Mouse (Mus musculus) megakaryocyte progenitor cell, adult 5-6 weeks (primary cell): Measurements from ENCODE around the gene Vps16. TPM values are rescaled to one million over a fixed set of nuclear protein-coding genes. Genes with fewer than 3 reads are reported as not detected.

Experiments used
- ATAC-seq: replicated peaks from 2 replicates; pipeline ENCODE4 v1.8.0; 2016; ENCODE audit warnings: mild to moderate bottlenecking, moderate TSS enrichment, inconsistent platforms; ENCODE audit not compliant: poor library complexity
- total RNA-seq, 2 experiments: library from RNA; stranded (forward) in 1 of 2; stranded (reverse) in 1 of 2; fragments of 157-497, 149-512 nt in 1 of 2; fragments of 200-1000 nt in 1 of 2; gene quantifications; 2 replicates each; pipeline versions ENCODE4 v1.2.3 to v1.2.4; 2015 to 2017

The Vps16 gene
- total RNA-seq, 2 experiments from 2014 or later: 115 to 152 TPM

GRCm38 (mm10) chr2:130421781-130422620 lies 2.1 kb upstream of the Vps16 start:
- no peak for ATAC-seq

DNA sequence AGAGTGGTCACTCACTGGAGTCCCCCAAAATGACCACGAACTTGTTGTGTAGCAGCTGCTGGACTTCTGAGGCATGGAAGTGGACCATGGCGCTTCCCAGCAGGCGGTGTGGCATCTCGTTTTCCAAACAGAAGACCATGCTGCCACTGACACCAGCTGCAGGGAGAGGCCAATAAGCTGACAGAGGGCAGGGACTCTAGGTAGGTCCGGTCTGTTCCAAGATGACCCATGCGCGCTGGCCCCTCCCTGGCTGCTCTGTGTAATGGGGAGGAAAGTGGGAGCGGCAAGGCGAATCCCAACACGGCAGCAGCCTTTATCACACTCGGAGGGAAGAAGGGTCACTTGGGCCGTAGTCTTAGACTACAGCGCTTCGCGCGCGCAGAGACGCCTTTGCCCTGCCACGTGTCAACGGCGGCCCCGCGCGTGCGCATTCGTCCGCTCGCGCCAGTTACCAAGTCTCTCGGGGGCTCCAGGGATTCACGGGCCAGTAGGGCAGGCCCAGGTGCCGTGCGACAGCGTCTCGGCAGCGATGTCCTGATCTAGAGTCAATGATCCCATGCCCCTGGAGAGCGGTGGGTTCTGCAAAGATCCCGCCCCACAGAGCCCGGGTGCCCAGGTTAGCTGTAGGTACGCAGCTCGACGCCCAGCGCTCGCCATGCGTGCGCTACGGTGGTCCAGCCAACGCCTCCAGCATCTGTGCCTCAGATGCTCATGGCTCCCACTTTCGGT lies 578 bp upstream of the Vps16 start:
- ATAC-seq: peak; percentile 57

DNA sequence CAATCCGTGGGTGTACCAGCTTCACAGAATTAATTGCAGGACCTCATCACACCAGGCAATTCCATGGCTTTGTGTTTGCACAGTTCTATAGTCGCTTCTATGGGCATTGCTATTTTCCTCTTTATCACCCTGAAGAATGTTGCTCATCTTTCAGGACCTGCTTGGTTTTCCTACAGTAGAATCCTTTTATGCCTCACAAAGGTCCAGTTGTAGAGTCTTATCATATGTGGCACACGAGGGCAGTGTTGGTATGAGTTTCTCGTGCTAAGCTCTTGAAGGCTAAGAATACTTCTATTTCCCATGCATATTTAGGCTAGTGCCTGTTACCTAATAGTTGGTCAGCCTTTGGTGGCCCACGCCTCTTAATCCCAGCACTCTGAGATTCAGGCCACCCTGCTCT lies 973 bp downstream of the Vps16 start:
- ATAC-seq: 0 out of 2 replicates have a peak, but pooled peaks have one; percentile 12

- no peak for ATAC-seq
Measured at GRCm38 (mm10) chr2:130429851-130430250, 5.7 kb downstream of the Vps16 start.

- ATAC-seq: no peak
Measured at GRCm38 (mm10) chr2:130430484-130430883, 6.3 kb downstream of the Vps16 start.

- no peak for ATAC-seq
Measured at GRCm38 (mm10) chr2:130432157-130432556, 8.0 kb downstream of the Vps16 start.

DNA sequence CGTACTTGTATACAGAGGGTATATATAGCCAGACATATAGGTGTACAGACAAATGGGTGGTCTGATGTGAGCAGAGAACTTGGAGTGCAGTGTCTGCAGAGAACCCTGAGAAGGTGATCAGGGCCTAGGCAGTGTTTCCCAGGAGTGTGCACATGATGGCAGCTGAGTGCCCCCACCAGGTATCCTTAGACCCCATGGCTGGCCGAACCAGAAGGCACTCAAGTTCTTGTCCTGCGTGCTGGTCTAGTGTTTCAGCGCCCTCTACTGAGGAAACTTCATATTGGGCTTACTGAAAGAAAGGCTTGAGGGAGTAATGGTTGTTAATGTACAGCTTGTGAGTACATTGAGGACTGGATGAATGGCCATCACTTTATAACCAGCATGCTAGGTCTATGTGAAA lies 9.0 kb downstream of the Vps16 start:
- ATAC-seq: peak; percentile 83

DNA sequence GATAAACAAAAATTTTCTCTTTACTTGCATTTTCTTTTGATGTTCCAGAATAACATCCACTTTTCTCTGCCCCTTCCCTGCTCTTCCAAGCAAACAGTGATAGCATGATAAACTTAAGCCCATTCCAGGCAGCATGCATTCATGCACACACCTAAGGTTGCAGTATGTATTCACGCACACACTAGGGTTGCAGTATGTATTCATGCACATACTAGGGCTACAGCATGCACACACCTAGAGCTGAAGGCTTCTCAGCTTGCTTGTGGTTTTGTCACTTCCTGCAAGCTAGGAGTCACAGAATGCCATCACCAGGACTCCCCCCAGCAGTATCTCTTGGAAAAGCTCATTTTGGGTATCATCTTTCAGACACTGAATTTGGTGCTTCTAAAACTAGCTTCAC lies 12.6 kb downstream of the Vps16 start:
- no peak for ATAC-seq

DNA sequence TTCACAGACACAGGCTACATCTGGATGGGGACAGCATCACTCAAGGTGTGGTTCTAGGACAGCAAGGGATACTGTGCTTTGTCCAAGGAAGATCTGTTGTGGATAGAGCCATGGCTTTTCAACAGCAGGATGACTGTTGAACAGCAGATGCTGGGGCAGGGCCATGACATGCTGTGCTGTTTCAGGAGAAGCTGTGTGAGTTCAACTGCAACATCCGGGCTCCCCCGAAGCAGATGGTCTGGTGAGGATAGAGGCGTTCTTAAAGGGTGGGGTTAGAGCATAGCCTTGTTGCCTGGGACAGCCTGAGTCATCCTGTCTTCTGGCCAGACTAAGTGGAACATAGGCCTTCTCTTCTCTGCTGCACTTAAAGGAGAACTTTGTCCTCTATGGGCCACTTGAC lies 14.7 kb downstream of the Vps16 start:
- ATAC-seq: no peak

DNA sequence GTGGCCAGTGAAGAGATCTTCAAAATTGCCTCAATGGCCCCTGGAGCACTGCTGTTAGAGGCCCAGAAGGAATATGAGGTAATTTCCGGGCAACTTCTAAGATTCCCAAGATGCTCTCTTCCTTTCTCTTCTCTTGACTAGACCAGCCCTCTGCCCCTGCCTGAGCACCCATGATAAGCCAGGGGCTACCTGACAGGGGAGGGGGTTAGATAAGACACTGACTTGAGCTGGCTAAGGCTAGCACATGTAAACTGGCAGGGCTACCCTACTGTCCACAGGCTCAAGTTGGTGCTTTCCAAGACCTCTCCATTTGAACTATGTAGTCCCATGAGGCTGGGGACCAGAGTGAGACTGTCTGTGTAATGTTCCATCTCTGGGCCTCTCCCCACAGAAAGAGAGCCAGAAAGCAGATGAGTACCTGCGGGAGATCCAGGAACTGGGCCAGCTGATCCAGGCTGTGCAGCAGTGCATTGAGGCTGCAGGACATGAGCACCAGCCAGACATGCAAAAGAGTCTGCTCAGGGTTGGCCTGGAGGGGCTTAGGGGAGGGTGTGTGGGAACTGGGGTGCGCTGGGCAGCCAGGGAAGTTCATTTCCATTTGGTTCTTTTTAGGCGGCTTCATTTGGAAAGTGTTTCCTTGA lies 15.8 kb downstream of the Vps16 start:
- ATAC-seq: no peak

DNA sequence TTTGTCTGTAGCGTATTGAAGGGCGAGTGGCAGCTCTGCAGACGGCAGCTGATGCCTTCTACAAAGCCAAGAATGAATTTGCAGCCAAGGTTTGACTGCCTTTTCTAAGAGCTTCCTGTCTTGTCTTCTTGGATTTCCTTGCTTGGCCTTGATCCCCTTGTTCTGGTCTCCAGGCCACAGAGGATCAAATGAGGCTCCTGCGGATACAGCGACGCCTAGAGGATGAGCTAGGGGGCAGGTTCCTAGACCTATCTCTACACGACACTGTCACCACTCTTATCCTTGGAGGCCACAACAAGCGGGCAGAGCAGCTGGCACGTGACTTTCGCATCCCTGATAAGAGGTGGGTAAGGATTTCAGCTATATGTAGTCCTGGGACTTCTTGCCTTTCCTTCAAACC lies 18.0 kb downstream of the Vps16 start:
- ATAC-seq: peak; percentile 81

GRCm38 (mm10) chr2:130448449-130448848 lies 24.3 kb downstream of the Vps16 start:
- 0 out of 2 replicates have a peak, but pooled peaks have one; percentile 10 for ATAC-seq

DNA sequence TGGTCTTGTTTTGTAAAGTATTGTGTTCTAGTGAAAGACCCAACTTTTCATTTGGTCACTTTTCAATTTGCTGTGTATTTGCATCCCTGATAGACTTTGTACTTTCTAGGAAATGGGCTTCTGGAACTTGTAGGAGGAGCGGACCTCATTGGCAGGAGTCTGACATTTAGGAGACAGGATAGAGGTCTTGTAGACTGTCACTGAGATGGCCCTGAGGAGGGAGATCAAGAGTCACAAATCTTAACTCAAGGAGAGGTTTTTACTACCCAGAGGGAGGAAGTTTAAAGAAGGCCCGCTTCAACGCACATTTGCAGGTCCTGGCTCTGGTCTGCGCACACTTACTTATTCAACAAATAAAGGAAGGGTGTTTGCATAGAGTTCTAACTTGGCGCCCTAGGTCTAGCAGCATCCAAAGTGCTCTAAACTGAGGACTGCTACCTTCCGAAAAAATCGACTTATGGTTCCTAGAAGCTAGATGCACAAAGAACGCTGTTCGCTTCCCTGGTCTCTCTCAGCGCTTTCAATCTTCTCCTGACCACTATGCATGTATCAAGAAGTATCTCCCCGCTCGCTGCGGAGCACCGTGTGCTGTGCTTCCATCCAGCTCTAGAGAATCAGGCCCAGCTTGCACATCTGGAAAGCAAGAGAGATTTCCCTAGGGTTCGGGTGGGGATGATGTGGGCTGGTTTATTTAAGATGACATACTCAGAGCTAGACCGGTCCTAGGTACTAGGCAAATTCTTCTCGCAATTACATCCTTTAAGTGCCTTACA lies 25.1 kb downstream of the Vps16 start:
- ATAC-seq: no peak

- peak; percentile 92 for ATAC-seq
Measured at GRCm38 (mm10) chr2:130449794-130450433, 25.8 kb downstream of the Vps16 start, which contains the start of gene Ptpra. Ptpra (plus strand) TSS chr2:130450278.

GRCm38 (mm10) chr2:130450434-130450796 lies 26.3 kb downstream of the Vps16 start:
- peak; percentile 55 for ATAC-seq

- no peak for ATAC-seq
Measured at GRCm38 (mm10) chr2:130451086-130451726, 27.1 kb downstream of the Vps16 start.

DNA sequence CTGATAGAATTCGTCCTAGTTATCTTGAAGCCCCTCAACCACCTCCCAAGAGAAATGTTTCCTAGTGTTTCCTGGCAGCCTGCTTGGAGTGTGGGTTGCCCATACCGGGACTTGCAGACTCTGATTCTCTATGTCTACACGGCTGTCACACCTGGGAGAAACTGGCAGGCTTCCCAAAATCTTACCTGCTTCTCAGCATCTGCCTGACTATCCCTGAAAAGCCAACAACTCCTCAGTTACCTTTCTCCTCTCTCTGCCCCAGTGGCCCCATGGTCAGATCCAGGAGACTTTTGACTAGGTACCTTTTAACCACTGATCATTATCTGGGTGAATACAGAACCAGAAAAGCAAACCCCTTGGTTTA lies 27.6 kb downstream of the Vps16 start:
- ATAC-seq: no peak

GRCm38 (mm10) chr2:130452266-130452665 lies 28.1 kb downstream of the Vps16 start:
- no peak for ATAC-seq

DNA sequence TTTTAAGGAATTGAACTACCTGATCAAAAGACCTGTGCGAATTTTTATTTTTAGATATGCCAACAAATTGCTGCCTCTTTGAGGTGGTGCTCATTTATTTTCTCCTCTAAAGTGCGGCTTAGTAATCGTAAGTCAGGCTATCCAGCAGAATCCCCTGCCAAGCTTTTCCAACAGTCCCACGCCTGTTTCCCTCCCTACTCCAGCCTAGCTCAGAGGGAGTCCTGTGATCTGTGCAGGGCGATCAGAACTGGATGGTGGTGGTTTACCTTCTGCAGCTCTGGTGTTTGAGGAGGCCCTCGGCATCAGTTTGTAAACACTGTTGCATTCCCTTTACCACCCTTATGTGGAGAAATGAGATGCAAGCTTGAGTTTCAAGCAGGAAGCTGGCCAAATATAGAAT lies 29.3 kb downstream of the Vps16 start:
- ATAC-seq: no peak
